Mouse (Mus musculus): ENCODE measurements around the gene Ttc29. TPM values are rescaled to one million over a fixed set of nuclear protein-coding genes. Genes with fewer than 3 reads are reported as not detected.

Gene Ttc29
- polyA plus RNA-seq, 2 experiments: 0.04 TPM; not detected in 1

- no peak overlapping the region for H3K27ac ChIP-seq (replicated peaks; ENCODE audit: low read depth, low read length)
- H3K9me3 ChIP-seq (ENCODE audit: control insufficient read depth, low read length): no peaks in the 10 kb centered on the region
- no peak for ATAC-seq (ENCODE audit: low FRiP score, low read depth)
- H3K4me1 ChIP-seq (ENCODE audit: control insufficient read depth, insufficient read depth, low read length): peaks cover 5% of the 10 kb centered on the region; the same call in 1 of the 2 replicates
- H3K4me3 ChIP-seq (replicated peaks; ENCODE audit: low read length): no peak overlapping the region
- no peak for DNase-seq (ENCODE audit: low spot score)
- no peak overlapping the region for H3K4me2 ChIP-seq (replicated peaks; ENCODE audit: low read depth, low read length, severe bottlenecking)
- TF ChIP-seq POLR2A (IDR thresholded peaks at IDR 0.05; ENCODE audit: borderline replicate concordance, extremely low read depth, insufficient read depth, insufficient read length): no peak
- H3K36me3 ChIP-seq (ENCODE audit: control insufficient read depth, insufficient read depth, low read length): no peaks in the 10 kb centered on the region
- WGBS: 80% methylated on average over 8 of the region's 8 CpGs
- H3K27me3 ChIP-seq (ENCODE audit: control insufficient read depth, insufficient read depth, low read length): no peaks in the 10 kb centered on the region
- no peak overlapping the region for H3K9ac ChIP-seq (ENCODE audit: low read depth, low read length, severe bottlenecking)
Measured at GRCm38 (mm10) chr8:78276120-78276519, 63.0 kb downstream of the Ttc29 start.

GRCm38 (mm10) chr8:78277411-78277810, 64.3 kb downstream of the Ttc29 start:
- ATAC-seq (ENCODE audit: low FRiP score, low read depth): no peak
- no peak for TF ChIP-seq POLR2A (IDR thresholded peaks at IDR 0.05; ENCODE audit: borderline replicate concordance, extremely low read depth, insufficient read depth, insufficient read length)
- Histone ChIP-seq H3K9me3 (ENCODE audit: control insufficient read depth, low read length) (no peaks in the 10 kb centered on the region), H3K27me3 (ENCODE audit: control insufficient read depth, insufficient read depth, low read length) (no peaks in the 10 kb centered on the region), H3K4me1 (ENCODE audit: control insufficient read depth, insufficient read depth, low read length) (no peaks in the 10 kb centered on the region), H3K9ac (ENCODE audit: low read depth, low read length, severe bottlenecking) (no peak overlapping the region), H3K36me3 (ENCODE audit: control insufficient read depth, insufficient read depth, low read length) (no peaks in the 10 kb centered on the region), H3K4me2 (replicated peaks; ENCODE audit: low read depth, low read length, severe bottlenecking) (no peak overlapping the region), H3K27ac (replicated peaks; ENCODE audit: low read depth, low read length) (no peak overlapping the region), H3K4me3 (replicated peaks; ENCODE audit: low read length) (no peak overlapping the region)
- 47% methylated on average over 2 of the region's 2 CpGs for WGBS
- no peak for DNase-seq (ENCODE audit: low spot score)

- Histone ChIP-seq H3K9me3 (ENCODE audit: control insufficient read depth, low read length) (no peaks in the 10 kb centered on the region), H3K27ac (replicated peaks; ENCODE audit: low read depth, low read length) (no peak overlapping the region), H3K9ac (ENCODE audit: low read depth, low read length, severe bottlenecking) (no peak overlapping the region), H3K4me1 (ENCODE audit: control insufficient read depth, insufficient read depth, low read length) (no peaks in the 10 kb centered on the region), H3K27me3 (ENCODE audit: control insufficient read depth, insufficient read depth, low read length) (no peaks in the 10 kb centered on the region), H3K4me2 (replicated peaks; ENCODE audit: low read depth, low read length, severe bottlenecking) (no peak overlapping the region), H3K36me3 (ENCODE audit: control insufficient read depth, insufficient read depth, low read length) (no peaks in the 10 kb centered on the region), H3K4me3 (replicated peaks; ENCODE audit: low read length) (no peak overlapping the region)
- ATAC-seq (ENCODE audit: low FRiP score, low read depth) (no peak), DNase-seq (ENCODE audit: low spot score) (no peak)
- 83% methylated on average over 5 of the region's 5 CpGs for WGBS
- no peak for TF ChIP-seq POLR2A (IDR thresholded peaks at IDR 0.05; ENCODE audit: borderline replicate concordance, extremely low read depth, insufficient read depth, insufficient read length)
Measured at GRCm38 (mm10) chr8:78278598-78278997, 65.5 kb downstream of the Ttc29 start.

DNA sequence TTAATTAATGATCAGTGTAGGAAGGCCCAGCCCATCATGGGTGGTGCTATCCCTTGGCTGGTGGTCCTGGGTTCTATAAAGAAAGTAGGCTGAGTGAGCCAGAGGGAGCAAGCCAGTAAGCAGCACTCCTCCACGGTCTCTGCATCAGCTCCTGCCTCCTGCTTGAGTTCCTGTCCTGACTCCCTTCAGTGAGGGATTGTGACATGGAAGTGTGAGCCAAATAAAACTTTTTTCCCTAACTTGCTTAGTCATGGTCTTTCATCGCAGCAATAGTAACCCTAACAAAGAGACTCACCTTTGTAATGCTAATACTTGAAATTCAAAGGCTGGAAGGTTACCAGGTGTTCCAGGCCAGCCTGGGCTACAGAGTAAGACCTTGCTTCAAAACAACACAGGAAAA, 71.7 kb downstream of the Ttc29 start:
- Histone ChIP-seq H3K27ac (replicated peaks; ENCODE audit: low read depth, low read length) (no peak overlapping the region), H3K27me3 (ENCODE audit: control insufficient read depth, insufficient read depth, low read length) (no peaks in the 10 kb centered on the region), H3K36me3 (ENCODE audit: control insufficient read depth, insufficient read depth, low read length) (no peaks in the 10 kb centered on the region), H3K4me2 (replicated peaks; ENCODE audit: low read depth, low read length, severe bottlenecking) (no peak overlapping the region), H3K9me3 (ENCODE audit: control insufficient read depth, low read length) (no peaks in the 10 kb centered on the region), H3K4me1 (ENCODE audit: control insufficient read depth, insufficient read depth, low read length) (no peaks in the 10 kb centered on the region), H3K9ac (ENCODE audit: low read depth, low read length, severe bottlenecking) (no peak overlapping the region), H3K4me3 (replicated peaks; ENCODE audit: low read length) (no peak overlapping the region)
- 81% methylated on average over 2 of the region's 2 CpGs for WGBS
- no peak for TF ChIP-seq POLR2A (IDR thresholded peaks at IDR 0.05; ENCODE audit: borderline replicate concordance, extremely low read depth, insufficient read depth, insufficient read length)
- DNase-seq (ENCODE audit: low spot score) (no peak), ATAC-seq (ENCODE audit: low FRiP score, low read depth) (no peak)

DNA sequence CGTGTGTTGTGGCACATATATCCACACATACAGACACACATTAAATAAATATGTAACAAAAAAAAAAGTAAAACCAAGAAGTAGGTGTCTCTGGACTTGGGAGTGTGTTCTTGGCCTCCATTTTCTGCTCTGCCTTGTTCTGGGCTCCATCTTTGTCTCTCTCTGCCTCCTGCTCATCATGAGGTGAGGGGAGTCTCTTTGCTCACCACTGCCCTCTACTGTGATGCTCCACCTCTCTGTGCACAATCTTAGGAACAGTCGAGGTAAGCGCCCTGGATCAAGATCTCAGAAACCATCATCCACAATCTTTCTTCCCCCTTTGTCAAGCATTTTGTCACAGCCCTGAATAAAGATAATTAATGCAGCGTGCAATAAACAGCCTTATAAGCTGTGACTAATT, 72.3 kb downstream of the Ttc29 start:
- Histone ChIP-seq H3K36me3 (ENCODE audit: control insufficient read depth, insufficient read depth, low read length) (no peaks in the 10 kb centered on the region), H3K27ac (replicated peaks; ENCODE audit: low read depth, low read length) (no peak overlapping the region), H3K4me2 (replicated peaks; ENCODE audit: low read depth, low read length, severe bottlenecking) (no peak overlapping the region), H3K9ac (ENCODE audit: low read depth, low read length, severe bottlenecking) (no peak overlapping the region), H3K4me3 (replicated peaks; ENCODE audit: low read length) (no peak overlapping the region), H3K27me3 (ENCODE audit: control insufficient read depth, insufficient read depth, low read length) (no peaks in the 10 kb centered on the region), H3K4me1 (ENCODE audit: control insufficient read depth, insufficient read depth, low read length) (no peaks in the 10 kb centered on the region), H3K9me3 (ENCODE audit: control insufficient read depth, low read length) (no peaks in the 10 kb centered on the region)
- TF ChIP-seq POLR2A (IDR thresholded peaks at IDR 0.05; ENCODE audit: borderline replicate concordance, extremely low read depth, insufficient read depth, insufficient read length): no peak
- ATAC-seq (ENCODE audit: low FRiP score, low read depth): no peak
- DNase-seq (ENCODE audit: low spot score): no peak
- WGBS: 84% methylated on average over 4 of the region's 4 CpGs

Measured in limb, embryonic 14.5 days (tissue).